22 mouse cellular contexts compared by ENCODE assay signal in genomic region chr11:62445799-62446198, GRCm38 (mm10).
"Had no signal": no experiment of that assay in that cellular context is flagged by ENCODE, and none has a peak within 500 bp of the region (broad histone marks: within the 10 kb centered on the region; RNA-seq: fewer than 3 reads in every experiment).

No protein-coding gene starts in this region.

- H3K4me1 ChIP-seq: limb, embryonic 13.5 days; lung, embryonic 15.5 days; midbrain, embryonic 10.5 days; midbrain, embryonic 13.5 days; neural tube, embryonic 13.5 days; stomach, embryonic 15.5 days had no signal

- DNase-seq: kidney, postnatal 14 days; kidney, postnatal 4 days; liver; lung, adult 18-20 months; lung, postnatal 10 days; lung, postnatal 36 days; retina, postnatal 1 day; right cerebral cortex, postnatal 25 days; spleen, adult 18-20 months; thymus, postnatal 25 days had no signal

- H3K4me3 ChIP-seq: limb, embryonic 10.5 days; limb, embryonic 13.5 days; liver, embryonic 12.5 days; liver, embryonic 15.5 days; lung, embryonic 15.5 days; megakaryocyte, embryonic 14.5 days; midbrain, embryonic 10.5 days; midbrain, embryonic 13.5 days; myocyte; neural tube, embryonic 13.5 days; stomach, embryonic 15.5 days had no signal

- H3K27me3 ChIP-seq: limb, embryonic 13.5 days; liver, embryonic 12.5 days; liver, embryonic 15.5 days; lung, embryonic 15.5 days; megakaryocyte, embryonic 14.5 days; midbrain, embryonic 13.5 days; neural tube, embryonic 13.5 days; stomach, embryonic 15.5 days had no signal

- H3K9ac ChIP-seq: limb, embryonic 13.5 days; liver, embryonic 12.5 days; liver, embryonic 15.5 days; lung, embryonic 15.5 days; midbrain, embryonic 13.5 days; neural tube, embryonic 13.5 days; stomach, embryonic 15.5 days had no signal

- H3K36me3 ChIP-seq: stomach, embryonic 15.5 days had no signal

- ATAC-seq: liver, embryonic 12.5 days; midbrain, embryonic 13.5 days; midbrain, embryonic 16.5 days had no signal

- H3K27ac ChIP-seq: limb, embryonic 10.5 days; limb, embryonic 13.5 days; liver, embryonic 12.5 days; liver, embryonic 15.5 days; lung, embryonic 15.5 days; midbrain, embryonic 10.5 days; midbrain, embryonic 13.5 days; neural tube, embryonic 13.5 days; stomach, embryonic 15.5 days had no signal
